Mouse (Mus musculus) 416B (cell line): ENCODE results near the gene Arhgef28.

Source experiments
- DNase-seq: peaks from one replicate; pipeline ENCODE4 v3.0.0; 2011; ENCODE audit warnings: low read depth

Gene Arhgef28

DNA sequence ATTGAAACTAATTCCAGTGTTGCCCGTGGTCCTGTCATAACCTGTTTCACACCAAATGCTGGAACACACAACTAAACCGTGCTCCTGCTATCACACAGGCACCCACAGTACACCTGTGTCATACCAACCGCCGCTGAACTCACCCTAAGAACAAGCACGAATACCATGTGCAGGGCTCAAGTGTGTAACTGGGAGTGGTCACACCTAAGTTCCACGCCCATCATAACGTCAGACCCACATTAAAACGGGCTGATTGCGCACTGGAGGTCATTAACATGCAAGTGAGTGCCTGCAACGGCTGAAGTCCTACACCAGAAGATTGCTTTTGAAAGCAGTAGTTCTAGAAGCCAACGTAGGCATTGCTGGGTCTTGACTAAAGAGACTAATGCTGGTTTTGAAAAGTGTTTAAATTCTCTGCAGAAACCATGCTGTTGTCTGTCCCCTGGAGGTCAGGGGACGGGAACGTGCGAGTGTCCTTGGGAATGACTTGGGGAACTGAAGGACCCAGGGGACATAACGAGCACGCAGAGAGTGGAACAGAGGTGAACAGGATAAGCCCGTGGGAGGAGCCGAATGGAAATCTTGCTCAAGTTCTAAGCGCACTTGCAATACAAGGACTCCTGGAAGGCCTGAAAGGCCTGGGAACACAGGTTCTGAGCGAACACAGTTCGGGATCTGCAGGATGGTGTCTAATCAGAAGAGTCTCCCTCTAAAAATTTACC is 22.9 kb downstream of the Arhgef28 start:
- no peak for DNase-seq

DNA sequence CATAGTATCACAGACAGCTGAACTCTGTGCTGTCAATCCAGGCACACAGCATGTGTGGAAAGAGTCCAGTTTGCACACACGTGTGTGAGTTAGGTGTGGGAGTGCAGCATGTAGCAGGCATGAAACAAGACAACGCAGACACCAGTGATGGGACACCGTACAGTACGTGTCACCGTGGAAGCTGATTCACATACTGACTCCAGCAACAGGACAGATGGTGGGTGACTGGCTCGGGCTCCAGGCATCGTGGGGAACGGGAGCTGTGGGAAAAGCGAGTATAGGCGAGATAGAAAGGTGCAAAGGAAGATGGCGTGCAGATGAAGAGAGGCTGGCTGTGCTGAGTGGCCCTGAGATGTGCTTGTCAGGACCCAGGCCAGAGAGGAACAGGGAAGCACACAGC is 23.9 kb downstream of the Arhgef28 start:
- no peak for DNase-seq

DNA sequence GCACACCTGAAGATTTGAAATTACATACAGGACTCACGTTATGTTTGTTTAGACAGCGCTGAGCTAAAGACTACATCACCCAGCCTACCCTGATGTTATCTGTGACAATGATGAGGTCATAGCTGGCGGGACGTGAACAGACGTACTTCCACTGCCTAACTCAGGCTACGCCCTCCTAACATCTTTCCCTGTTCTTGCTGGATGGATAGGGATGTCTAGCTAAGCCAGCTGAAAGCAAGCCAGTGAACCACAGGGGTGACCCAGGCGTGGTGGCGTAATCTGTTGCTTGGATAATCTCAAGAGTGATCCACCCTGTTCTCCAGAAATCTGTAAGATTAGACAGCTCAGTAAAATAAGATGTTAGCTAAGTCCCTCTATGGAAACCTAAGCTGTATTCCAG is 25.6 kb downstream of the Arhgef28 start:
- no peak for DNase-seq

DNA sequence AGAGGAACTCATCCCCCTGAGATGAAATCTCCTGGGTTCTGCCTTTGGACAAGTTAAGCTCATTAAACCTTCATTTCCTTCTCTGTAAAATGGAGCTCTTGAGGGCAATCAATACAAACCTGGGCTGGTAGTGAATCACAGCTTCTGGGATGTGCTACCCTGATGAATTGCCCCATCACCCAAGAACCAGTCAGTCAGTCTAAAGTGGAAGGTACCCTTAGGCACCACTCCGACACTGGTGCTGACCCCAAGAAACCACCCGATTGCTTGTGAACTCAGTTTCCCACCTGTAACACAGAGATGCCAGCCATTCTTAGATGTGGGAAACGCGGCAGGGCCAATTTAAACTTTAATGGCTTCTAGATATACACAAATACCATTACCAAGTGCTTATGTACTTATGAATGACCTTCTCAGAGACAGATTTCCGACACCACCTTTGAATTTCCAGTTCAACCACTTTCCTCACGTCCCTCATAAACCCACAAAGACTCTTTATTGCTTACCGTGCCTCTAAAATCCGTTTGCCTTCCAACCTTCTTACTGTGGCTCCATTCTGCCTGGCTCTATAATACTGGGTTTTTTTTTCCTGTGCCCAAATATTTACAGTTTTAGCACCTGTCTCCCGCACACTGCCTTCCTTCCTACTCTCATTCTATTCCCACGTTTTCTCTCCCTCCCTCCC is 30.8 kb downstream of the Arhgef28 start:
- DNase-seq: no peak

DNA sequence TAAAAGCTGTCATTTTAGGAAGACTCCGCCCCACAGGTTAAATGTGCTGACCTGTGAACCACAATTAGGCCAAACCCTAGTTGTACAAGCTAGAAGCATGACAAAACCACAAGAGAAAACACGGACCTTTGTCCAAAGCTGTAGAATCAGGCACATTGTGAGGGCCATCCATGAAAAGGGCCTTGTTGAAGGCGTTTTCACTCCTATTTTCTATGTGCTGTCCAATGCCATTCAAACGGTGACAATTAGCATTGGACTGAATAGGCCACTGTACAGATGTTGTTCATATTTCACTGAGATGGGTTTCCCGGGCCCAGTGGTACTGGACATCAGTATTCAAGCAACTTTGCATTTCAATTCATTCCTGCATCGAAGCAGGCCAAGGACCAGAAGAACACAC is 33.2 kb downstream of the Arhgef28 start:
- no peak for DNase-seq

DNA sequence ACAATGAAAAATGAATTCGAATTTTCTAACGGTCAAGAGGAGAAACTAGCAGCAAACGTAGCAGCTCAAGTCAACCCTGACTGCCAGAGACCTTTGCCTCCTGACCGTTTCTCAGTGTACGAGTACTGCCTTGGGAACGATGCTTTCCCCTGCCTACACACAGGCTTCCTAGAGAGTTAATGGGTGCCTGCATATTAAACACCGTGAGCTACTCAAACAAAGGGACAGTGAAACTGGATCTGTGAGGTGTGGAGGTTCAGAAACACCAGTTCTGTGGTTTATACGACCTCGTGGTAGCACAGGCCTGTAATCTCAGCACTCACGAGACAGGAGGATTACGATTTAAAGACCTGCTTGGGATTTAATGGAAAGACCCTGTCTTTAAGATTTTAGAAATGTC is 33.9 kb downstream of the Arhgef28 start:
- DNase-seq: no peak

DNA sequence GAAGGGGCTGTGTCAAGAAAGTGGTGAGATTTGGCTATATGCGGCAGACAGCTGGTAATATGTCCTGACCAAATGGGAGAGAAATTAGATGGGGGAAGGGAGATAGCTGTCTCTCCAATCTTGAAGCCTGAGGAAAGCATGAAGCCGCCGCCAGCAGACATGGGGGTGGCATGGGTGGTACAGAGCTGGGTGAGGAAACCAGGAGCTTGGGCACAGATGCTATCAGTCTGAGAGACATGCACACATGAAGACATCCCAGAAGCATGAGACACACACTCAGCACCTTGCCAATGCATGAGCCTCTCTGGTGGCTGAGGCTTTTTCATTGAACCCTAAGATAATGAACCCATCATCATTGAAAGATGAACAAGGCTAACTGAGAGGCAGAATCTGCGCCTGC is 34.5 kb downstream of the Arhgef28 start:
- no peak for DNase-seq

DNA sequence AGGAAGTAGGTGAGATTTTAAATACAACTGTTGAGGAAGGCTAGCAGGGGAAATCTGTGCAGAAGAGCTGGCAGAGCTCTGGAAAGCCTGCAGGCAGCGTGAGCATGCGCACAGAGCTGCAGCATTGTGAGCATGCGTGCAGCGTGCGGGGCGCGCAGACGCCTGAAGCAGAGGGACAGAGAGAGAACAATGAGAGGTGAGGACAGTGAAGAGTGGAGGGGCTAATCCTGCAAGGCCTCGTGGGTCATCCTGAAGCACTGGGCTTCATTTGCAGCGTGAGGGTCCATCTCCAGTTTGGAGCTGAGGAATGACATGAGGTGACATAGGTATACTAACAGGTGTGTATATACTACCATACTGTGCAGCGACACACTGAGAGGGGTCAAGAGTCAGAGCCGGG is 35.0 kb downstream of the Arhgef28 start:
- no peak for DNase-seq

DNA sequence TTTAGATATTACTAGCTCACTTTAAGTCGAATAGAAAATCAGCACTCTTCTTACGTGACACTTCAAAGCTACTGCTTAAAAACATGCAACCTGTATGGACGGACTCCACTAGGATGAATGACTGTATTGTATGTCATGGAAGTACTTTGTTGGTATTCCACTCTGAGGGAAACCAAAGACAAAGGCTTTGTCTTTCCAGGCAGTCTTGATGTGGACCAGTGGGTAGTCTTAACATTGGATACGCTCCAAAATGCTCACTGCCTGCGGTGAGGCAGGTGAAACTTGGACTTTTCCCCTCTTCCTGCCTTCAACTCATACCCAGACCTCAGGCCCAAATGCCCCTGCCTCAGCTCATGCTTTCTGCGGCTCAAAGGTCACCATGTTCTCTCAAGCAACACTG is 41.4 kb downstream of the Arhgef28 start:
- DNase-seq: no peak

DNA sequence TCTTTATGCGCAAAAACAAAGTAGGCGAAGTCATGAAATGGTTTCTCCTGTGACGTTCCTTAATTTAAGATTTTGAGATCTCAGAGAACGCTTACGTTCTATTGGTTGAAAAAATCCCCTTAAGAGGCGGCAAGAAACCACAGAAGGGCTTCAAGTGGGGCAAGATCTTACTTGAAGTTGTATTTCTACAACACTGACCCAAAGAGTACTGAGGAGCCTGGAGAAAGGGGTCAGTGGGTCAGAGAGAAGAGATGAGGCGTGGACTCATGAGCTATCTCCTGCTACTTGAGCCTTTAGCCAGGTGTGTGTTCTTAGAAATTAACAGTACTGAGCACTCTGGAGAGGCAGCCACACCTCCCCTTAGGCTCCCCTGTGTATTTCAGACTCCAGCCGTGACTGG is 44.7 kb downstream of the Arhgef28 start:
- no peak for DNase-seq

DNA sequence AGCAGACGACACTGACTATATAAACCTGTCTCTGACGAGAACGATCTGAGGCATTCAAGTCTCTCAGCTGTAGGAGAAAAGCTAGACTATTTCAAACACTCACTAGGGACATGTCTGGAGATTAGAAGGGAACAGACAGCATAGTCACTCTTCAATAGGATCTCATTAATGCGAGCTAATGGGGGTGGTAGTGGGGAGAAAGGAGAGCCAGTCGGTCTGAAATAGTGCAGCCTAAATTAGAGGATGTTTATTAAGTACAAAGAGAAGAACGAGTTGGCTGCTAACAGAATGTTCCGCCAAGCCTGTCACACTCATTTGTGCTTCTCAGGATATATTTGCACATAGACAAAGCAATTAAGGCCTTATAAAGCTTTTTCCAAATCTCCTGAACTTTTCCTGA is 49.6 kb downstream of the Arhgef28 start:
- no peak for DNase-seq

DNA sequence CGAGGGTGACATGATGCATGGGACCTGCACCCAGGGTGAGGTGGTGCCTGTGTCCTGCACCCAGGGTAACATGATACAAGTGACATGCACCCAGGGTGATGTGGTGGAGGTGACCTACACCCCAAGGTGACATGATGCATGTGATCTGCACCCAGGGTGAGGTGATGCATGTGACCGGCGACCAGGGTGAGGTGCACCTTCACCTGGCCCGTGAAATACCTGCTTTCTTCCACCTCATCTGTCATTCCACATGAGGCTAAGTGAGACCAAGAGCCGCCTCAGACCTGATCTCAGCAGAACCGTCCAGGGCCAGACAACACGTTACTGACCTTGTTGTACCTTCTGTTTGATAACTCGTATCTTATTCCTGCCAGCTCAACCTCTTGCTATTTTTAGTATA is 53.5 kb downstream of the Arhgef28 start:
- DNase-seq: no peak

DNA sequence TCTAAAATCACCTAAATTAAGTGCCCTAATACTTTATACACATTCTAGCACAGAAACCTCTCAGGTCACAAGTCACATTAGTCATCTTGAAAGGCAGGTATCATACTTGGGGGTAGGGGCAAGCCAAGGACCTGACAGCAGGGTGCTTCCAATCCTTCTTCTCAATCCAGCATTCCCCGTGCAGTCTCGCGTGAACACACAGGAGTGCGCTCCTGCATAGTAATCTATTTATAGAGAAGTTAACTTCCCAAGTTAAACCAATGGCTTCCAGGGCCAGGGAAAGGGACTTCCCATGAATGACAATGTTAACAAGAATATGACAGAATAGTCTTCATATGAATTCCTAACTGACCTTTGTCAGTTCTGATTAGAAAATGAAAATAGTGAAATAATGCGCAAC is 58.7 kb downstream of the Arhgef28 start:
- DNase-seq: no peak

DNA sequence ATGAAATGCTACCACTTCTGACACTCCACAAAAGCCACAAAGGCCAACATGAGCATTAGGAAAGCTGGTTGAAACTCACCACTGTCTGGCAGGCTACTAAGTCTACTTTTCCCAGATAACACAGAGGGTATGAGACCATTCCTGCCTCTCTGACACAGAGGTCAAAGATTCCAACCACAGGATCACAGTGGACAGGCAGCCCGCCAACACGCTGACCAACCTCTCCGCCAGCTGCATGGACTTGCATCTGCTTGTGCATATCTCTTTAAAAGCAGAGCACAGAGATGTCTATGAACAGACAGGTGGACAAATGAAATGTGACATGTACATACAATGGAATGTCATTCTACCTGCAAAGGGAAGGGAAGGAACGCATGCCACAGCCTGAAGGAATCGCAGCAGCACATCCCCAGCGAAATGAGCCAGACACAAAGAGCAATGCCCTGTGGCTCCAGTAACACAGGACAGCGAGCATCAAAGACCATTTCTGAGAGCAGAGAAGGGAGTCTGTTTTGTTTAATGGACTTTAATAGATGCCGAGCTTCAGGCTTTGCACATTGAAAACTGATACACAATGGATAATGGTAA is 59.6 kb downstream of the Arhgef28 start:
- no peak for DNase-seq

DNA sequence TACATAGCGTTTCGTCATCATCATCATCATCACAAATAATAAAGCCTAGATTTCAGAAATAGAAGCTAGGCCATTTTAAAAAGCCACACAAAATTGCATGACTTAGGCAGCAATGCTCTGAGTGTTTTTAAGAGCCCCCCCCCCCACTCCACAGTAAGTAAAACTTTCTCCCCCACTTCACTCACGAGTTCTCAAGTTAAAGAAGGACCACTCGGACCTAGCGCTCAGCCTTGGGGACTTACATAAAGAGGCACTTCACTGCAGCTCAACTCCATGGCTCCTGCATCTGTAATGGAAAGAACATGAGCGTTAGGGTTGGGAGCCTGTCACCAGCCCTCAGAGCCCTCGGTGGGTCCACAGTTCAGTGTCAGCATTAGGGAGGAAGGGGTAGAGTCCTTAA is 60.9 kb downstream of the Arhgef28 start:
- peak; percentile 31 for DNase-seq

DNA sequence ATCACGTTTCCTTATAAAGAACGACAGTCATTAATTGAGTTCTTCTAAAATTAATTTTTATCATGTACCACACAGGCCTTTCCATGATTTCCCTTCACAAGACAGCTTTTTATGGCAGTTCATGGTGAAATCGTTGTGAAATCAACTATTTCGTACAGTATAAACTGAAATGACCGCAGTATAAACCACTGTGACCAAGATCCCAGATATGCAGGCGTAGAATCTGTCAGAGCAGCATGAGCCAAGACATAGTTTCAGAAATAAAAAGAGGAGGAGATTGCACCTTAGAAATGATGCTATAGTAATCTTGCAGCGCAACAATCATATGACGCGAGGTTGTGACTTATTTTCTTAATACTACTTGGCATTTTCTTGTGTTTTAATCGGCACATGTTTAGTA is 63.2 kb downstream of the Arhgef28 start:
- peak; percentile 84 for DNase-seq

DNA sequence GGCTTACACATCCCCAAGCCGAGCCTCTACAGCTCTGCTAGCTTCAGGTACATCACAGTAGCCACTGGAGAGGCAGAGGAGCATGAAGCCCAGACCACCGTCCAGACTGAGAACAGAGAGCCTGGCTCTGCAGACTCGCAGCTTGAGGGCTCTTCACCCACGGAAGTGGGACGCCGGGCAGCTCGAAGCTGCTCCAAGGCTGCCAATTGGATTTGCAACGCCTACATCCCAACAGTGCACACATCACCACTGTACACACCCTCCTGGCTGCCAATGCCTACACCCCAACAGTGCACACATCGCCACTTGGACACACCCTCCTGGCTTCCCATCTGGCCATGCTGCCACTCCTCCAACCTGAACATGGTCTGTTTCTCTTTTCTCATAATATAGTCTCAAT is 65.6 kb downstream of the Arhgef28 start:
- DNase-seq: no peak

DNA sequence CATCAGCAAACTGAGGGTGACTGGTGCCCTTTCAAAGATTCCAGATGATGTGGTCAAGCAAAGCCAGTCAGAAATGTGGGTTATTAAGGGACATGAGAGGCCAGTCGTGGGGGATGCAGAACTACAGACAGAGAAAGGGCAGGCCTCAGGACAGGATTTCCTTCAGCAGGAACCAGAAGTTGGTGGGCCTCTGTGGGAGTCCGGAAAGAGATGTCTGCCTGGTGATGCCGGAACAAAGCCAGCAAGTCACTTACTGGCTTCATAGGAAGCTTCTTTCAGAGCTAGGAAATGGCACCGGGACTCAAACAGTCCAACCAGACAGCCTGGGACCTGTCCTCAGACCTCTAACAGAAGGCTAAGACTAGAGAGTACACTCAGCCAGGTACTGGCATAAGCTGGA is 67.5 kb downstream of the Arhgef28 start:
- peak; percentile 66 for DNase-seq

DNA sequence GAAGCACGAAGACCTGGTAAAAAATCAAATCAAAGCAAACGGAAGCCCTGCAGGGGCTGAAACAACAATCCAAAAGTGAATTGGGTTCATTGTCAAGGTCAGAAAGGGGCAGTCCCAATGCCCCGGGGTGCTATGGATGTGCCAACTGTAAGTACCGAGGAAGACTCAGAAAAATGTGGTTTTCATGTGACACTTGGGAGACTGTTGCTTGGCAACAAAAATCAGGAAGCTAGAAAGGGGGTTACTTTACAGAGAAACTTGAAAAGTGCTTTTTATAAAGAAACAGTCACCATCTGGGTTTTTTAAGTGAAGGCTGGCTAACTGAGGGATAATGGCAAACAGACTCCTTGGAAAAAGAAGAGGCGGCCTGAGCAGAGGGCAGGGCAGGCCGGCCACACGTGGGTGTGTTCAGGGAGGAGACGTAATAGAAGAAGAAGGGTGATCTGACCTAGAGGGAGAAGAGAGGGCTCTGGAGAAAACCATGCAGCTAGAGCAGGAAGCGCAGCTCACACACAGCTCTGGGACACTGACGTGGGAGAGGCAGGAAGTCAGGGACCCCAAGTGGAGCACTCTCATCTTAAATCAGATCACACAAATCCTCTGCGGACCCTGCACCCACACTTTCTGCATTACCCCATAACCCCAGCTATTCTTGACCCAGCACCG is 70.2 kb downstream of the Arhgef28 start:
- peak; percentile 13 for DNase-seq

DNA sequence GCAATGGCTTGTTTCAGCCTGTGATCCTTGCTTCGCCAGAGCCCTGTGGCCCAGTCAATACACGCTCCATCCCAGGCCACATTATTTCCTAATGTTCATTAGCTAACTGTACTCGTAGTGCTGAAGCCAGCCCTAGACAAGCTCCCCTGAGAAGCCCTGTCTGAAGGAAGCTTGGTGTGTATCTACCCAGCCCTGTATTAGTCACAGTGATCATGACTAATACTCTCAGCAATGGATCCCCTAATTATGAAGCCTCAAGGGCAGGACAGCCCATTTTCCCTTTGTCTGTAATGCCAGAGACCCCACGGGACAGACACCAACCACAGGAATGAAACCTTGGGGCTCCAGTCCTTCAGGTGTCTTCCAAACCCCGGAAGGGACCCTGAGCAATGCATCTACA is 73.3 kb downstream of the Arhgef28 start:
- peak; percentile 50 for DNase-seq

DNA sequence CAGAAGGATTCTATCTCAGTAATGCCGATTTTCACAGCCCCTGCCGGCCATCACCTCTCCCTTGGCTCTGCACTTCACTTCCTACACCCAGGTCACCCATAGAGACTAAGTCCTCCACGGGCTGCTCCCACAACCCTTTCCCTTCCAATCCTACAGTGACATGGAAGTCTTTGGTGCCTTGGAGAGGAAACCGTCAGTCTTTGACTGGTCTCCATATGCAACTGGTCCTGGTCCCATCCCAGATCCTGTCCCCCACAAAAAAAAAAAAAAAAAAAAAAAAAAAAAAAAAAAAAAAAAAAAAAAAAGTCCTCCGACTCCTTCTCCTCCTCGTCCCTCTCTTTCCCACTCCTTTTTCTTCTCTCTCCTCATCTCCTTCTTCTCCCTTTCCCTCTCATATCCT is 74.0 kb downstream of the Arhgef28 start:
- no peak for DNase-seq

DNA sequence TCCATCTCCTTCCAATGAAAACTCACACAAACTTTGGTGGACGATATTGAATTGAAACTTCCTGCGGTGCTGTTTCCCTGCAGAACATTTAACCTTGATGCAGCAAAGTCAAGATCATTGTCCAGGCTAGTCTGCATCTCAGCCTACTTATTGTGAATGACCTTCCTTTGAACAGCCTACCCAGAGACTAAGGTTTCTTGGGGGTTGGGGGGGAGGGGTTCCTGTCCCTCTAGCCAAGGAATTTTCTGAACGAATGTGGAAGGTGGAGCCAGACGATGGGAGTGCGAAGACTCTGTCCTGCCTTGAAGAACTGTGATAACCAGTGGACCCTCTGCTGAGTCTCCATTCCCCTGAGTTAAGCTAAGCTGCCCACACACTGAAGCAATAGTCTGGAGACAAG is 80.6 kb downstream of the Arhgef28 start:
- DNase-seq: no peak

DNA sequence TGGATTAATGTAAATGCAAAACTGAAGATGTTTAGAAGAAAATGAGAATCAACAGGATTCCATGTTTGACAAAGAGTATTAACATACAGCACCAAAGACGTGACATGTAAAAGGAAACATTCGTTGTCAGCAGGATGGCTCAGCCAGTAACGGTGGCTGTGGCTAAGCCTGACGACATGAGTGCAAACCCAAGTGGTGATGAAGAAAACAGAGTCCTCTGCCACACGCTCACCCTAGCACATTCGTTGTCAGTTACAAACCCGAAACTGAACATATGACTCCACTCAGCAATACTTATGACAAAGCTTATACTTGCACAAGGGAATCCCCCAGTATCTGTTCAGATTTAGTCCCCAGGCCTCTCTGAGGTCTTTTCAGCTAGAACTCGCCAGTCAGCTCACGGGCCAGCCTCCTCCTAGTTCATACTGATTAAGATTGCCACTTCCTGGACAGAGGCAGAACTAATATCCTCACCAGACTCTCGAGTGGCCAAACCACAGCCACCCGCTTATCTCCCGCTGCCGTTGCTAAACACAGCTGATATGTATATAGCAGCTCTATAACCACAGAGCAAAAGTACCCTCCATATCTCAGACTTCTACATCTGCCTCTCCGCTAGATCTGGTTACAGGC is 82.0 kb downstream of the Arhgef28 start:
- DNase-seq: peak; percentile 96
